Mouse (Mus musculus): ENCODE data around the gene Prl8a1.

The Prl8a1 gene

GRCm38 (mm10) chr13:27582071-27582470 is at the start of gene Prl8a1:
Prl8a1 (minus strand) TSS chr13:27582171.
- no peak for DNase-seq (ENCODE audit: low spot score in 2 of 2)

GRCm38 (mm10) chr13:27610482-27610881 is 28.5 kb upstream of the Prl8a1 start, which contains the start of gene Prl7b1:
Prl7b1 (minus strand) TSS chr13:27610582.
- no peak for DNase-seq (ENCODE audit: low spot score in 2 of 2)

DNA sequence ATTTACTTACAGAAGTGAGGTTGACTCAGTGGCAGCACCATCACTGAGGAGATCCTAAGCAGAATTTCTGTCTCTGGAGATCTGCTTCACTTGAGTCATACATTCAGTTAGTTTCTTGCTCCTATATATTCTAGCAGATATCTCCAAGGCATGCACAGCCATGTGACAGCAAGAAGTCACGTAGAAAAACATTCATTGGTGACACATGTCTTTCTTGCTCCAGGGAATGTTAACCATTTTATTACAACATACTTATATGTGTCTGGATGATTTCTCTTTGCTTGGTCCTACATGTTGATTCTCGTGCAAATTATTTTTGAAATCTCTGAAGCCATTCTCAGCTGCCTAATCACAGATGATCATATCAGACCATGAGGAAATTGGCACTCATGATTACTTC is 17.5 kb downstream of the Prl8a1 start, which contains the start of gene Prl8a9:
Prl8a9 (minus strand) TSS at position 101 of the 400 bp plus-strand sequence.
- no peak for DNase-seq (ENCODE audit: low spot score in 2 of 2)

GRCm38 (mm10) chr13:27553336-27553735 is 28.6 kb downstream of the Prl8a1 start:
- no peak for DNase-seq (ENCODE audit: low spot score in 2 of 2)

Data from spleen, postnatal 4 days (tissue).